Mouse (Mus musculus) heart, adult 11 months (tissue): ENCODE data around the gene Gdpgp1.
A peak's percentile ranks its signal among the peaks of the same experiment; 100 is the strongest.

Experiments
- DNase-seq: peaks from one replicate; pipeline ENCODE4 v3.0.0; 2022

Gene Gdpgp1

DNA sequence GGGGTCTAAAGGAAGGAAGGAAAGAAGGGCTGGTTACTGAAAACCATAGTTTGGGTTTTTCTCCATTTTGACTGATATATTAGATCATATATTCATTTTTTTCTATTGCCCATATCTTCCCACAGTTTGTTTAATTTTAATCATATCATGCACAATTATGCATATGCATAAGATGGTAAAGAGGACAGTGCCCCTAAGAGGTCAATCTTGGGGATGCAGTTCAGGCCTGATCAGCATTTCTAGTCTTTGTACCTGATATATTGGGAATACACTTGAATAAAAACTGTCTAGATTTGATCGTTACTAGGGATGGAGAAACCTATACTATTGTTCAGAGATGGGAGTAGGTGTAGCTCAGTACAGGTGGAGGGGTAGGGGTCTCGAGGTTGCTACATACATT is 48.3 kb downstream of the Gdpgp1 start:
- DNase-seq: peak; percentile 46

DNA sequence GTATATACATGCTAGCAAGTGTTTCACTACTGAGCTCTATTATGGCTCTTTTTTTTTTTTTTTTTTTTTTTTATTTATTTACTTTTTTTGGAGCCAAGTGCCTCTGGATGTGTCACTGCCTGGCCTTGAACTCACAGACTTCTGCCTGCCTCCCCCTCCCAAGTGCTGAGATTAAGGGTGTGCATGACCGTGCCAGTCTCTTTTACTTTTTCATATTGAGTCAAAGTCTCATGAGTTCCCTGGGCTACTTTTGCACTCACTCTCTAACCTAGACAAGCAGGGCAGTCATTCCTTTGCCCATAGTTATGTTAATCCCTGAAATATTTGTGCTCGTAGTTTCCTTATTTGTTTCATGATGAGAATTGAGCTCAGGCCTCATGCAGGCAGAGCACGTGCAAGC is 49.0 kb downstream of the Gdpgp1 start:
- DNase-seq: peak; percentile 57

DNA sequence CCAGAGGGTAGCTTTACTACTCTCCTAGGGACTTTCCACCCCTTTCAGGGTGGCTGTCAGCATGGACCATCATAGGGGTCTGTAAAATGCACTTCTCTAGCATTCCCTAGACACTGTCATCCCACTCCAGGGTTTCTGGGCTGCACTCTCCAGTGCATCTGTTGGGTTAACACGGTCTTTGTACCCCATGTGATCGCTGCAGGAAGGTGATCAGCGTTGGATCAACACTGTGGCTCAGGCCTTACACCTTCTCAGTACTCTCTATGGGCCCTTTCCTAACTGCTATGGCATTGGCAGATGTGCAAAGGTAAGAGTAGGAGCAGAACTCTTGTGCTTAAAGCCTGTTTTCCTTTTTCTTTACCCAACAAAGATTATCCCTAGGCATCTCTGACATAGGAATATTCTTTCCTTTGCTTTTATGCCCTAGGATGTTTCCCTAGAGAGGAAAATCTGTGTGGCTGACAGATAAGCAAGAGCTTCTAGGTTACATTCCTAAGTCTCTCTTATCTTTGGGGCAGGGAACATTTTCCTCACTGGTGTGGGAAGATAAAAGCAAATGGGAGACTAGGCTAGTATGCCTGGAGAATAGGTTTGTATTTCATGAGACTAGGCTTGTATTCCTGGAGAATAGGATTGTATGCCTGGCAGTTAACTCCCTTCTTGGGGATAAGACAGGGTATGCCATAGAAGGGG is 50.7 kb downstream of the Gdpgp1 start:
- no peak for DNase-seq

DNA sequence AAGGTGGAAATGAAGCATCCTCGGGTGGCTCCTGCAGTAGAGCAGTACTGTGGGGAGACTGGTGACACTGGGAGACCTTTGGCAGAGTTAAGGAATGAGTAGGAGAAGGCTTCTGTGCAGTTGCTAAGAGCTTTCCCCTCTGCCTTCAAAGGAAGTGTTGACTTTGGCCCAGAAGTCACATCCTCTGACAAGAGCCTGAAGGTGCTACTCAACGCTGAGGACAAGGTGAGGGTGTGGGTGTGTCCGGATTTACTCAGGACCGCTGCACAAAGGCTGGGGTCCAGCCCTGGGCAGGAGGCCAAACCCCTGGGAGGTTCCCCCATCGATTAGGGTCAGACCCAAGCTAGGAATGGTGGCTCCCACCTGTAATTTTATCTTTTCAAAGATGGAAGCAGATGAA is 51.7 kb downstream of the Gdpgp1 start:
- no peak for DNase-seq

GRCm38 (mm10) chr7:80285725-80286124 is 53.1 kb downstream of the Gdpgp1 start:
- no peak for DNase-seq

GRCm38 (mm10) chr7:80287736-80288135 is 55.1 kb downstream of the Gdpgp1 start:
- DNase-seq: peak; percentile 86
